Mouse (Mus musculus) lung, embryonic 14.5 days (tissue): ENCODE measurements around the gene Vps51. TPM values are rescaled to one million over a fixed set of nuclear protein-coding genes. Genes with fewer than 3 reads are reported as not detected.

Source experiments
- ATAC-seq: fragments of 200-750 bp; cut with Nextera tagmentation; 2 replicates; pipeline ENCODE4 v1.8.0; 2017; ENCODE audit warnings: mild to moderate bottlenecking, moderate TSS enrichment, moderate library complexity; ENCODE audit not compliant: insufficient read depth
- DNase-seq: peaks from one replicate; pipeline ENCODE4 v3.0.0-alpha.2; 2015
- H3K27ac ChIP-seq: fragments of 300-500 bp; sonication (generic); 2 replicates; pipeline ENCODE4 v1.5.1; 2014; ENCODE audit warnings: low read depth, mild to moderate bottlenecking, moderate library complexity
- H3K27me3 ChIP-seq: fragments of 300-500 bp; sonication (generic); 2 replicates; pipeline ENCODE4 v1.6.1; 2014; ENCODE audit warnings: low read length, control low read depth; ENCODE audit not compliant: insufficient read depth
- H3K36me3 ChIP-seq: fragments of 300-500 bp; sonication (generic); 2 replicates; pipeline ENCODE4 v1.6.1; 2014; ENCODE audit warnings: control low read depth; ENCODE audit not compliant: insufficient read depth
- H3K4me1 ChIP-seq: fragments of 300-500 bp; sonication (generic); 2 replicates; pipeline ENCODE4 v1.6.1; 2014; ENCODE audit warnings: antibody characterized with exemption, control low read depth; ENCODE audit not compliant: insufficient read depth
- H3K4me2 ChIP-seq: fragments of 300-500 bp; sonication (generic); 2 replicates; pipeline ENCODE4 v1.6.1; 2014; ENCODE audit warnings: mild to moderate bottlenecking
- H3K4me3 ChIP-seq: fragments of 300-500 bp; sonication (generic); 2 replicates; pipeline ENCODE4 v1.5.1; 2014; ENCODE audit warnings: low read depth, low read length
- H3K9ac ChIP-seq: fragments of 300-500 bp; sonication (generic); 2 replicates; pipeline ENCODE4 v1.6.1; 2014
- H3K9me3 ChIP-seq: fragments of 300-500 bp; sonication (generic); 2 replicates; pipeline ENCODE4 v1.6.1; 2016; ENCODE audit warnings: low read depth, low read length, control low read depth
- CTCF ChIP-seq: IDR thresholded peaks from 2 replicates; pipeline ENCODE4 v1.5.1; 2016; ENCODE audit warnings: antibody characterized with exemption, low read depth
- WGBS: fragments of 180-500 bp; shearing (Covaris S2); extraction: QIAGEN DNeasy Blood & Tissue Kit; methylation state at CpG from one replicate; pipeline ENCODE4 v1.1.7; 2014; 5-methylcytosine and 5-hydroxymethylcytosine counted together
- polyA plus RNA-seq: library from polyadenylated mRNA; unstranded; fragments of >200 nt; fragmentation: Nextera tagmentation; extraction: Ambion mirVana; gene quantifications from 2 replicates; pipeline ENCODE4 v1.2.1, GENCODE M21; 2014

Gene Vps51
- polyA plus RNA-seq, 1 experiment from 2014 or later = 63.2 TPM

DNA sequence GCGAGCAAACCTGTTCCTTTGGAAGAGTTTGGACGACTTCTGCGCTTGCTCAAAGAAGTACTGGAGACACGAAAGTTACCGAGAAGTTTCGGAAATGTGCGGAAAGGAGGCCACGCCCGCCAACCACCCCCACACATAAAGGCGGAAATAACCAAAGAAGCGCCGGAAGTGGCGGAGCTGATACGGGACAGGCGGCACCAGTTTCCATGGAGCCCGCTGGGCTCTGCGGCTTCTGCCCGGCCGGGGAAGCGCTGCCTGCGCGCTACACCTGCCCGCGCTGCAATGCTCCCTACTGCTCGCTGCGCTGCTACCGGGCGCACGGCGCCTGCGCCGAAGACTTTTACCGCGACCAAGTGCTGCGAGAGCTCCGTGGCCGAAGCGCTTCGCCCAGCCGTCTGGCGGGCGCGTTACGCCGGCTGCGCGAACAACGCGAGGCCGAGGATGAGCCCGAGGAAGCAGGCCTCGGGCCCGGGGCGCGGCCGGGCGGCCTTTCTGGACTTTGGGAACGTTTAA is 16.0 kb downstream of the Vps51 start, which contains the start of gene Znhit2:
Gene Znhit2 (plus strand): TSS at position 172 of the 513 bp plus-strand sequence.
- WGBS = under 1% methylated on average over 58 of the region's 58 CpGs
- peak; percentile 75 for ATAC-seq

DNA sequence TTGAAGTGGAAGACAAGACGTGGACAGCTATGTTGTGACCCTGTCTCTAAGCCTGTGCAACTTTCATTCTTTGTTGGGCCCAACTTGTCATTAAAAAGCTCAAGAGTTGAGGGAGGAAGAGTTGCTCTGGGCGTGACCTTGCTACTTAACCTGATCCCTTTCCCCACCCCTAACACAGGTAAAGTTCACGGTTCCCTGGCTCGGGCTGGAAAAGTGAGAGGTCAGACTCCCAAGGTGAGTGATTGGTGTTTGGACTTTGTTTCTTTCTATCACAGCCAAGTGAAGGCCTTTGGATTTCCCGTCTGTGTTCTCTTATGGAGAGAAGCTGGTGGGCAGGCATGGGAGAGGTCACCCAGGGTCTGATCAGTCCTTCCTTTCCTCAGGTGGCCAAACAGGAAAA is 18.1 kb downstream of the Vps51 start:
- Histone ChIP-seq H3K9me3 (no peaks in the 10 kb centered on the region), H3K9ac (peak overlapping the region; percentile 91), H3K4me3 (peak overlapping the region; percentile 86), H3K27ac (no peak overlapping the region), H3K27me3 (no peaks in the 10 kb centered on the region), H3K4me2 (peak overlapping the region; percentile 74), H3K4me1 (peaks cover 12% of the 10 kb centered on the region; the same call in 1 of the 2 replicates), H3K36me3 (peaks cover 33% of the 10 kb centered on the region)
- no peak for DNase-seq
- ATAC-seq = no peak
- TF ChIP-seq CTCF = no peak
- 74% methylated on average over 5 of the region's 5 CpGs for WGBS

More for the DNA sequence above, 16.0 kb downstream of the Vps51 start, which contains the start of gene Znhit2:
- H3K27ac ChIP-seq = peak within 1 kb of the TSS; percentile 95
- H3K27me3 ChIP-seq = no peaks in the 10 kb centered on the region
- peaks cover 12% of the 10 kb centered on the region; the same call in 1 of the 2 replicates for H3K4me1 ChIP-seq
- peak within 1 kb of the TSS; percentile 90 for H3K4me3 ChIP-seq
- no peaks in the 10 kb centered on the region for H3K9me3 ChIP-seq
- peak; percentile 98 for DNase-seq
- H3K4me2 ChIP-seq = peak within 1 kb of the TSS; percentile 100
- peaks cover 14% of the 10 kb centered on the region for H3K36me3 ChIP-seq
- no peak for TF ChIP-seq CTCF
- H3K9ac ChIP-seq = peak within 1 kb of the TSS; percentile 92

DNA sequence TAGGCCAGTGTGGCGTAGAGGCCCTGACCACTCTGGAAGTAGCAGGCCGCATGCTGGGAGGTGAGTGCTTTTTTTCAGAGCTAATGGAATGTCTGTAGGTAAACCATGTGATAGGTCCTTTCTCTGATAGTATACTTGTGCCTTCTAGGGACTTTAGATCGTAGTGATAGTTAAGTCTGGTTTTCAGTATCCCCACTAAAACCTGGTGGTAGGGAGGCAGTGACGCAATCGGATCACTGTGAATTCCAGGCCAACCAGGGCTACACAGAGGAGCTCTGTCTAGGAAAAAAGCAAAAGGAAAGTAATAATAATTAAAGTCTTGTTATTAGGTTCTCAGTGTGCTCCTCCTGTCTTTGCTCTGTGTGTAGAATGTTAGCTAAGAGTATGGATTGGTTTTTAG is 18.5 kb downstream of the Vps51 start:
- no peaks in the 10 kb centered on the region for H3K9me3 ChIP-seq
- TF ChIP-seq CTCF = no peak
- peak overlapping the region; percentile 91 for H3K9ac ChIP-seq
- H3K27ac ChIP-seq = 0 out of 2 replicates have a peak overlapping the region, but pooled peaks have one; percentile 69
- H3K4me1 ChIP-seq = peaks cover 12% of the 10 kb centered on the region; the same call in 1 of the 2 replicates
- peak overlapping the region; percentile 86 for H3K4me3 ChIP-seq
- H3K36me3 ChIP-seq = peaks cover 38% of the 10 kb centered on the region
- peak overlapping the region; percentile 74 for H3K4me2 ChIP-seq
- no peaks in the 10 kb centered on the region for H3K27me3 ChIP-seq
- WGBS = 29% methylated on average over 5 of the region's 5 CpGs
- ATAC-seq (peak; percentile 0; the same call in 1 of the 2 replicates), DNase-seq (no peak)

DNA sequence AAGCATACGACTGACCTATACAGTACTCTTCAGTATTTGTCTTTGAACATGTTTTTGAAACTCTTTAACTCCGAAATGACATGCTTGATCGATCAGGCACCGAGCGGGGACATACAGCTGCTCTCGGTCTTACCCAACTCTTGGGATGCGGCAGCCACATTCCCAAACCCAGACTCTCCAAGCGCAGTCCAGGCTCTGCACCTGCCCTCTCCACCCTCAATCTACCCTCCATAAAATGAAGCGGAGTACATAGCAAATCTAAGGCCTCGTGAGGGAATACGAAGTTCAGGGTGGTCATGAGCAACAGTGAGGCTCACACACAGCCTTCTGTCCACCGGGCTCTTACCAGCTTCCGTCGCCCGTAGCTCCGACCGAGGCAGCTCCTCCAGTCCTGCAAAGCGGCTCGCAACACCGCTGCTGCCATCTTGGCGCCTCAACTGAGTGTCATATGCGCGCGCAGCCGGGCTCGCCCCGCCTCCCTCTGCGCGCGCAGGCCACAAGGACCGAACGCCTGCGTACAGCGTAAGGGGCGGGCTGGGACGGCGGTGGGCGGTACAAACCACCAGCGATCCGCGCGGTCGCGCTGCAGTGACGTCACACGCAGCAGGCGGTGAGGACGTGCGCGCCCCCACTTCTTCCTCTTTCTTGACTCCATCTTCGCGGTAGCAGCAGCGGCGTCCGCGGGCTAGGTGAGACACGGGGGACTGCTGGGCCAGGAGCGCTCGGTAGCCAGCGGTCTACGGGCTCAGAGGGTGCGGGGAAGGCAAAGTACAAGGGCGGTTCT is 19.5 kb downstream of the Vps51 start, which contains the start of the genes Mrpl49 and Fau:
Gene Mrpl49 (minus strand): TSS at position 473 of the 784 bp plus-strand sequence.
Gene Fau (plus strand): TSS at position 532 of the 784 bp plus-strand sequence.
- Histone ChIP-seq H3K9me3 (no peaks in the 10 kb centered on the region), H3K36me3 (peaks cover 48% of the 10 kb centered on the region), H3K9ac (peak within 1 kb of the TSS; percentile 91), H3K4me3 (peak within 1 kb of the TSS; percentile 86), H3K4me1 (peaks cover 7% of the 10 kb centered on the region; the same call in 1 of the 2 replicates), H3K27me3 (no peaks in the 10 kb centered on the region), H3K27ac (peak within 1 kb of the TSS; percentile 69), H3K4me2 (peak within 1 kb of the TSS; percentile 74)
- under 1% methylated on average over 63 of the region's 63 CpGs for WGBS
- DNase-seq = peak; percentile 100
- peak; percentile 79 for ATAC-seq
- no peak for TF ChIP-seq CTCF

DNA sequence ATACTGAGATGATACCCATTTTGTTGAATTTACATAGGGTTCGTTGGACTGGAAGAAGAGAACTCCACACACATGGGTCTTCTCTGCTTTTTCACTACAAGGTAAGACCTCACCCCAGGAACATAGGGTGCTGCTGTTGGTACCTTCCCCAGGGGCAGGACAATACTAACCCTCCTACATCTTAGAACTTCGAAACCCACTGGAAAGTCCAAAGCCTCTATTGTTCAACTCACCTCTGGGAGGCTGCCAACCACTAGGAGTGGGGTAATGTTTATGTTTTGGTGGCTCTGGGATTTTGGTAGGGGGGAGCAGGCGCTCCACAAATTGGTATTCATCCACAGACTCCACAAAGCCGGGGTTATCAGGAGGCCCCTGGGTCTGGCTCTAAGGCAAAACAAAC is 20.3 kb downstream of the Vps51 start:
- DNase-seq = no peak
- no peak for TF ChIP-seq CTCF
- H3K27me3 ChIP-seq = no peaks in the 10 kb centered on the region
- H3K36me3 ChIP-seq = peaks cover 56% of the 10 kb centered on the region
- no peaks in the 10 kb centered on the region for H3K4me1 ChIP-seq
- WGBS = 54% methylated on average over 4 of the region's 4 CpGs
- H3K27ac ChIP-seq = no peak overlapping the region
- no peaks in the 10 kb centered on the region for H3K9me3 ChIP-seq
- H3K4me2 ChIP-seq = peak overlapping the region; percentile 74
- H3K9ac ChIP-seq = peak overlapping the region; percentile 91
- H3K4me3 ChIP-seq = peak overlapping the region; percentile 86
- ATAC-seq = no peak

DNA sequence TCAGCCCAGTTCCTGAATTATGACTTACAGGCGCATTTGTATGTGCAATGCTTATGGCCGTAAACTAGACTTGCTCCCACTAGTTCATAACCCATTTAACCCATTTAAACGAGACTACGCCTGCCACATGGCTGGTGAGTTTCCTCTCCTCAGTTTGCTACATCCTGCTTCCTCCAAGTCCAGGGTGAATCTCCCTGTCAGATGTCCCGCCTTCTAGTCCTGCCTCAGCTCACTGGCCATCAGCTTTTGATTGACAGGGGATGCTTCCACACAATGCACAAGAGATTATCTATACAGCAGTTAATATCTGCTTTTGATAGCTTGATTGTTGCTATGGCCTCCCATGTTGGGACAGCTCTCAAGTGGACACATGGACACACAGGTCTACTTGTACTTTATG is 22.7 kb downstream of the Vps51 start:
- Histone ChIP-seq H3K9ac (no peak overlapping the region), H3K4me1 (no peaks in the 10 kb centered on the region), H3K27ac (no peak overlapping the region), H3K27me3 (no peaks in the 10 kb centered on the region), H3K9me3 (no peaks in the 10 kb centered on the region), H3K4me2 (no peak overlapping the region), H3K4me3 (no peak overlapping the region), H3K36me3 (peaks cover 74% of the 10 kb centered on the region)
- no peak for TF ChIP-seq CTCF
- 82% methylated on average over 5 of the region's 5 CpGs for WGBS
- DNase-seq = no peak
- ATAC-seq = no peak

DNA sequence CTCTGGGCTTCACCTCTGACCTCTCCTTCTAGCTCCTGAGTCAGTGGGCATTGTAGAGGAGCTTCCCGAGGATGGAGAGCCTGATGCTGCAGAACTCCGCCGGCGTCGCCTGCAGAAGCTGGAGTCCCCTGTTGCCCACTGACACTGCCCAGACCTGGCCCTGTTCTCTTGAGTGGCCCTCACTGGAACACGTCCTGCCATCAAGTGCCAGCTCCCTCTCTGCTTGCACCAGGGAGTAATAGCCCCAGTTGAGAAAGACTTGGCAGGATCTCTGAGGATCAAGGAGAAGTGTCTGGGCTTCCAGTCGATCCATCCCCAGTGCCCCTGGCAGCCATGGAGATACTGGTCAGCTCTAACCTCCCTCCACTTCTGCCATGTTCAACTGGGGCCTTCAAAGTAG is 24.5 kb downstream of the Vps51 start:
- TF ChIP-seq CTCF = no peak
- no peak overlapping the region for H3K9ac ChIP-seq
- H3K27ac ChIP-seq = no peak overlapping the region
- no peaks in the 10 kb centered on the region for H3K27me3 ChIP-seq
- 73% methylated on average over 7 of the region's 7 CpGs for WGBS
- no peak overlapping the region for H3K4me3 ChIP-seq
- H3K9me3 ChIP-seq = no peaks in the 10 kb centered on the region
- peaks cover 81% of the 10 kb centered on the region for H3K36me3 ChIP-seq
- ATAC-seq = no peak
- H3K4me1 ChIP-seq = peaks cover 5% of the 10 kb centered on the region; the same call in 1 of the 2 replicates
- DNase-seq = no peak
- no peak overlapping the region for H3K4me2 ChIP-seq
